Mouse (Mus musculus): ENCODE results near the gene Polr3g.
"Not testable (repeated sequence)": the region's sequence is repeated elsewhere in the genome, so short reads cannot be mapped to it uniquely, and the experiment has no call there.

Polr3g gene

GRCm38 (mm10) chr13:81630566-81630965, 80.2 kb downstream of the Polr3g start:
- no peak for DNase-seq (ENCODE audit: low read depth, low spot score)

GRCm38 (mm10) chr13:81629395-81629794, 81.4 kb downstream of the Polr3g start:
- no peak for DNase-seq (ENCODE audit: low read depth, low spot score)

- DNase-seq (ENCODE audit: low read depth, low spot score) = no peak
Observed at GRCm38 (mm10) chr13:81628631-81629190, 82.1 kb downstream of the Polr3g start.

DNA sequence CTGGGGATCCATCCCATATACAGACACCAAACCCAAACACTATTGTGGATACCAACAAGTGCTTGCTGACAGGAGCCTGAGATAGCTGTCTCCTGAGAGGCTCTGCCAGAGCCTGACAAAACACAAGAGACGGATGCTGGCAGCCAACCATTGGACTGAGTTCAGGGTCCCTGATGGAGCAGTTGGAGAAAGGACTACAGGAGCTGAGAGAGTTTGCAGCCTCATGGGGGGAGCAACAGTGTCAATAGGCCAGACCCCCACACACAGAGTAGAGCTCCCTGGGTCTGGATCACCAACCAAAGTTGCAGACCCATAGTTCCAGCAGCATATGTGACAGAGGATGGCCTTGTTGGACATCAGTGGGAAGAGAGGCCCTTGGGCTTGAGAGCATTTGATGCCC, 83.0 kb downstream of the Polr3g start:
- DNase-seq (ENCODE audit: low read depth, low spot score) = not testable (repeated sequence)
